Mouse (Mus musculus): ENCODE results near the gene Mpst. TPM values are rescaled to one million over a fixed set of nuclear protein-coding genes. Genes with fewer than 3 reads are reported as not detected.
A peak's percentile ranks its signal among the peaks of the same experiment; 100 is the strongest.

Gene Mpst
- polyA plus RNA-seq, 1 experiment, result 21.6 TPM

- no peak for TF ChIP-seq POLR2A (IDR thresholded peaks at IDR 0.05; ENCODE audit: borderline replicate concordance, low read depth, low read length)
- no peak for TF ChIP-seq CTCF (IDR thresholded peaks at IDR 0.05; ENCODE audit: low read depth, low read length)
- H3K4me1 ChIP-seq (ENCODE audit: control insufficient read depth, insufficient read depth, low read length), result peaks cover 2% of the 10 kb centered on the region
- H3K4me3 ChIP-seq (ENCODE audit: insufficient read depth, low read length), result no peak overlapping the region
- no peak overlapping the region for H3K27ac ChIP-seq (ENCODE audit: insufficient read depth, low read depth, low read length)
Measured at GRCm38 (mm10) chr15:78443857-78444256, 37.6 kb downstream of the Mpst start.

GRCm38 (mm10) chr15:78447121-78447520, 40.9 kb downstream of the Mpst start:
- Histone ChIP-seq H3K4me3 (ENCODE audit: insufficient read depth, low read length) (no peak overlapping the region), H3K27ac (ENCODE audit: insufficient read depth, low read depth, low read length) (no peak overlapping the region), H3K4me1 (ENCODE audit: control insufficient read depth, insufficient read depth, low read length) (peaks cover 26% of the 10 kb centered on the region)
- TF ChIP-seq POLR2A (IDR thresholded peaks at IDR 0.05; ENCODE audit: borderline replicate concordance, low read depth, low read length) (no peak), CTCF (IDR thresholded peaks at IDR 0.05; ENCODE audit: low read depth, low read length) (no peak)

- TF ChIP-seq CTCF (IDR thresholded peaks at IDR 0.05; ENCODE audit: low read depth, low read length), result peak; percentile 93
- no peak for TF ChIP-seq POLR2A (IDR thresholded peaks at IDR 0.05; ENCODE audit: borderline replicate concordance, low read depth, low read length)
- Histone ChIP-seq H3K27ac (ENCODE audit: insufficient read depth, low read depth, low read length) (peak overlapping the region; percentile 57), H3K4me1 (ENCODE audit: control insufficient read depth, insufficient read depth, low read length) (peaks cover 26% of the 10 kb centered on the region), H3K4me3 (ENCODE audit: insufficient read depth, low read length) (peak overlapping the region; percentile 62)
Measured at GRCm38 (mm10) chr15:78447746-78448535, 41.7 kb downstream of the Mpst start.

- Histone ChIP-seq H3K4me1 (ENCODE audit: control insufficient read depth, insufficient read depth, low read length) (peaks cover 26% of the 10 kb centered on the region), H3K4me3 (ENCODE audit: insufficient read depth, low read length) (no peak overlapping the region), H3K27ac (ENCODE audit: insufficient read depth, low read depth, low read length) (no peak overlapping the region)
- TF ChIP-seq CTCF (IDR thresholded peaks at IDR 0.05; ENCODE audit: low read depth, low read length) (no peak), POLR2A (IDR thresholded peaks at IDR 0.05; ENCODE audit: borderline replicate concordance, low read depth, low read length) (no peak)
Measured at GRCm38 (mm10) chr15:78449131-78449530, 42.9 kb downstream of the Mpst start.

GRCm38 (mm10) chr15:78449694-78450418, 43.6 kb downstream of the Mpst start:
- no peak overlapping the region for H3K4me3 ChIP-seq (ENCODE audit: insufficient read depth, low read length)
- no peak for TF ChIP-seq CTCF (IDR thresholded peaks at IDR 0.05; ENCODE audit: low read depth, low read length)
- TF ChIP-seq POLR2A (IDR thresholded peaks at IDR 0.05; ENCODE audit: borderline replicate concordance, low read depth, low read length), result no peak
- peak overlapping the region; percentile 35 for H3K27ac ChIP-seq (ENCODE audit: insufficient read depth, low read depth, low read length)
- peaks cover 26% of the 10 kb centered on the region for H3K4me1 ChIP-seq (ENCODE audit: control insufficient read depth, insufficient read depth, low read length)

GRCm38 (mm10) chr15:78450419-78450768, 44.2 kb downstream of the Mpst start:
- Histone ChIP-seq H3K4me1 (ENCODE audit: control insufficient read depth, insufficient read depth, low read length) (peaks cover 26% of the 10 kb centered on the region), H3K27ac (ENCODE audit: insufficient read depth, low read depth, low read length) (peak overlapping the region; percentile 35), H3K4me3 (ENCODE audit: insufficient read depth, low read length) (no peak overlapping the region)
- TF ChIP-seq POLR2A (IDR thresholded peaks at IDR 0.05; ENCODE audit: borderline replicate concordance, low read depth, low read length), result no peak
- no peak for TF ChIP-seq CTCF (IDR thresholded peaks at IDR 0.05; ENCODE audit: low read depth, low read length)

GRCm38 (mm10) chr15:78451201-78451600, 45.0 kb downstream of the Mpst start:
- H3K4me1 ChIP-seq (ENCODE audit: control insufficient read depth, insufficient read depth, low read length), result peaks cover 26% of the 10 kb centered on the region
- H3K4me3 ChIP-seq (ENCODE audit: insufficient read depth, low read length), result no peak overlapping the region
- TF ChIP-seq POLR2A (IDR thresholded peaks at IDR 0.05; ENCODE audit: borderline replicate concordance, low read depth, low read length) (no peak), CTCF (IDR thresholded peaks at IDR 0.05; ENCODE audit: low read depth, low read length) (no peak)
- H3K27ac ChIP-seq (ENCODE audit: insufficient read depth, low read depth, low read length), result no peak overlapping the region

GRCm38 (mm10) chr15:78452929-78453328, 46.7 kb downstream of the Mpst start:
- Histone ChIP-seq H3K27ac (ENCODE audit: insufficient read depth, low read depth, low read length) (no peak overlapping the region), H3K4me3 (ENCODE audit: insufficient read depth, low read length) (no peak overlapping the region), H3K4me1 (ENCODE audit: control insufficient read depth, insufficient read depth, low read length) (peaks cover 26% of the 10 kb centered on the region)
- no peak for TF ChIP-seq POLR2A (IDR thresholded peaks at IDR 0.05; ENCODE audit: borderline replicate concordance, low read depth, low read length)

- H3K4me1 ChIP-seq (ENCODE audit: control insufficient read depth, insufficient read depth, low read length), result peaks cover 13% of the 10 kb centered on the region
- H3K4me3 ChIP-seq (ENCODE audit: insufficient read depth, low read length), result no peak overlapping the region
- TF ChIP-seq POLR2A (IDR thresholded peaks at IDR 0.05; ENCODE audit: borderline replicate concordance, low read depth, low read length) (no peak), CTCF (IDR thresholded peaks at IDR 0.05; ENCODE audit: low read depth, low read length) (no peak)
- H3K27ac ChIP-seq (ENCODE audit: insufficient read depth, low read depth, low read length), result no peak overlapping the region
Measured at GRCm38 (mm10) chr15:78455168-78455567, 49.0 kb downstream of the Mpst start.

- H3K4me1 ChIP-seq (ENCODE audit: control insufficient read depth, insufficient read depth, low read length), result peaks cover 5% of the 10 kb centered on the region
Measured at GRCm38 (mm10) chr15:78456051-78456450, 49.8 kb downstream of the Mpst start.

More at GRCm38 (mm10) chr15:78456051-78456450, 49.8 kb downstream of the Mpst start:
- no peak for TF ChIP-seq CTCF (IDR thresholded peaks at IDR 0.05; ENCODE audit: low read depth, low read length)
- no peak for TF ChIP-seq POLR2A (IDR thresholded peaks at IDR 0.05; ENCODE audit: borderline replicate concordance, low read depth, low read length)
- Histone ChIP-seq H3K4me3 (ENCODE audit: insufficient read depth, low read length) (no peak overlapping the region), H3K27ac (ENCODE audit: insufficient read depth, low read depth, low read length) (no peak overlapping the region)

All from bone marrow macrophage, adult 2 months (primary cell).